Mouse (Mus musculus) bone marrow macrophage, adult 2 months (primary cell): ENCODE measurements around the gene Clec5a. TPM values are rescaled to one million over a fixed set of nuclear protein-coding genes. Genes with fewer than 3 reads are reported as not detected.
"Not testable (repeated sequence)": the region's sequence is repeated elsewhere in the genome, so short reads cannot be mapped to it uniquely, and the experiment has no call there.

Experiments used
- H3K27ac ChIP-seq: 2 replicates; pipeline ENCODE4 v1.5.1; 2012; ENCODE audit warnings: low read depth, low read length; ENCODE audit not compliant: insufficient read depth
- H3K4me1 ChIP-seq: 2 replicates; pipeline ENCODE4 v1.6.1; 2012; ENCODE audit warnings: low read length; ENCODE audit not compliant: control insufficient read depth, insufficient read depth
- H3K4me3 ChIP-seq: 2 replicates; pipeline ENCODE4 v1.5.1; 2012; ENCODE audit warnings: mild to moderate bottlenecking, low read length, moderate library complexity; ENCODE audit not compliant: insufficient read depth
- CTCF ChIP-seq: IDR thresholded peaks from 2 replicates; pipeline ENCODE4 v1.5.1; 2012; ENCODE audit warnings: low read depth, mild to moderate bottlenecking, low read length, moderate library complexity
- POLR2A ChIP-seq: IDR thresholded peaks from 2 replicates; pipeline ENCODE4 v1.6.1; 2012; ENCODE audit warnings: mild to moderate bottlenecking, low read depth, low read length, borderline replicate concordance
- polyA plus RNA-seq: library from polyadenylated mRNA; stranded (reverse); fragments of >200 nt; gene quantifications from 2 replicates; pipeline ENCODE4 v1.2.4, GENCODE M21; 2012; ENCODE audit not compliant: missing spikeins, insufficient read depth, insufficient read length

Gene Clec5a
- polyA plus RNA-seq = 49.9 and 57.2 TPM in 2 replicates

DNA sequence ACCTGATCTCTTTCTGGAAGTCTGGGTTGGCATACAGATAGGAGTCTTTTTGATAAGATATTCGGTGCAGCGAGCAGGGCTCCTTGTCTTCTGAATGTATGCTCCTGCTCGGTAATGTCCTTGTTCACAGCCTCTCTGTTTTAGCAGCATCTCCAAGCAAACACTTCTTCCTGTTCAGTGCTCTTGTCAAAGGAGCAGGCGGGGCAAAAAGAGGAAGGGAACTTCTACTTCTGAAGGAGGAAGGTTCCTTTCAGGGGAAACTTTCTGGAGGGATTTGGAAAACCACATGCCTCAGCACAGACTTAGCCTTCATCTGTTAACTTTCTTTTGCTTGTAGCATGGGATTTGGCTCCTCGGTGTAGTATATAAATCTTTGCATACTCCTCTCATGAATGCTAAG is at the start of gene Clec5a:
Gene Clec5a, minus strand, starts transcription at position 177 of the 400 bp plus-strand sequence.
- TF ChIP-seq POLR2A (no peak), CTCF (no peak)
- peak within 1 kb of the TSS; percentile 70 for H3K27ac ChIP-seq
- peak within 1 kb of the TSS; percentile 51 for H3K4me3 ChIP-seq
- peaks cover 20% of the 10 kb centered on the region for H3K4me1 ChIP-seq

DNA sequence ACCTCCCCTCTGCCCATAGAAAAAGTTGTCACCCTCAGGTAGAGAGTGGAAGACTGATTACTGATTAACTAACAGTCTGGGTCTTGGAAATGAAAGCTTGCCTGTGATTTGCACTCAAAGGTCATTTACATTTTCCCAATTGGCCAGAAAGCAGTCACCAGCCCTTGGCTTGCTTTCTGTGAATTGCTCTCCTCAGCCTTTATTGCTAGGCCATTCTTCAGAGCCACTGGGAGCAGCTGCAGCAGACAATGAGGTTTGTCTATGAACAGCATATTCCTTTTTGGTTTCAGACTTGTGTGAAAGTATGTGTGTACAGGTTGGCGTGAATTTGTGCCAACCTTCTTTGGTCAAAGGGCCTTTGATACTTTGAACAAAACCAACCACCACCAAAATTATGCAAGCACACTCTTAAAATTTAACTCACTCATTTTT is 49.0 kb upstream of the Clec5a start:
- no peaks in the 10 kb centered on the region for H3K4me1 ChIP-seq
- H3K4me3 ChIP-seq = no peak overlapping the region
- H3K27ac ChIP-seq = no peak overlapping the region
- TF ChIP-seq CTCF (no peak), POLR2A (no peak)

- peaks cover 10% of the 10 kb centered on the region for H3K4me1 ChIP-seq
- H3K27ac ChIP-seq = no peak within 1 kb of the TSS
- no peak within 1 kb of the TSS for H3K4me3 ChIP-seq
- no peak for TF ChIP-seq CTCF
- TF ChIP-seq POLR2A = no peak
These were observed 42.9 kb upstream of the Clec5a start, which contains the start of gene Mgam for GRCm38 (mm10) chr6:40628406-40629000. Gene Mgam (plus strand): TSS chr6:40628831.

DNA sequence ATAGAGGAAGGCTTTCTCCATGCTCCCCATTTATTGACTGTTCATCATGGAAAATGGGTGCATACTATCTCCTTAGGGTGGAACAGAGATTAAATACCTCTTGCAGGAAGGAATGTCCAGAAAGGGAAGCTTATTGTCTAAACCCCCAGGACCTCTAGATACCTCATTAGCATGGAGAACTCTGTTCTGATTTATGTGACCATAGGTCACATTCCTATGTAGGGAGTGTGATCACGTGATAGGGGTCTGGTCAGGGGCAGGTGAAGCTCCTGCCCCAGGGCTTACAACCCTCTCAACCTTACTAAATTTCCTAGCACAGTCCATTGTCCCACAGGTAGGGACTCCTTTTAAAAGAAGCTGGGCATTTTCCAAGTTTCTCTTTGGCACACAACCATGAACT is 40.5 kb upstream of the Clec5a start:
- H3K4me3 ChIP-seq = no peak overlapping the region
- TF ChIP-seq POLR2A = no peak
- TF ChIP-seq CTCF = no peak

DNA sequence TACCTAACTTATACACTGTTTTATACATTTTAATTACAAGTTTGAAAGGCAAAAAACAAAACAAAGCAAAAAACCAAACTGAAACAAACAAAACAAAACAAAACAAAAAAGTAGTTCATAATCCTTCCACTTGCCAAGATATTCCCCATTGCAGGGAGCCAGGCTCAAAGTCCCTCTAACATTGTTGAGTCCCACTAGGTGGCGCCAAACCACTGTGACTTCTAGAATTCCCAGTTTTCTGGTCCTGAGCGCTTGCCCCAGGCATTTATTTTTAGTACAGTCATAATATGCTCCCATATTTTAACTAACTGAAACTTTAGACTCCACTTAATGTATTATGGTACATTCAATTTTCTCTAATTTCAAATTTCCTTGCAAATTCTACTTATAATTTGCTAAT is 32.3 kb upstream of the Clec5a start:
- Histone ChIP-seq H3K27ac (no peak overlapping the region), H3K4me1 (peaks cover 3% of the 10 kb centered on the region; the same call in 1 of the 2 replicates), H3K4me3 (no peak overlapping the region)
- TF ChIP-seq CTCF (peak; percentile 74), POLR2A (no peak)

More for the DNA sequence above, 40.5 kb upstream of the Clec5a start:
- Histone ChIP-seq H3K27ac (no peak overlapping the region), H3K4me1 (peaks cover 10% of the 10 kb centered on the region)

DNA sequence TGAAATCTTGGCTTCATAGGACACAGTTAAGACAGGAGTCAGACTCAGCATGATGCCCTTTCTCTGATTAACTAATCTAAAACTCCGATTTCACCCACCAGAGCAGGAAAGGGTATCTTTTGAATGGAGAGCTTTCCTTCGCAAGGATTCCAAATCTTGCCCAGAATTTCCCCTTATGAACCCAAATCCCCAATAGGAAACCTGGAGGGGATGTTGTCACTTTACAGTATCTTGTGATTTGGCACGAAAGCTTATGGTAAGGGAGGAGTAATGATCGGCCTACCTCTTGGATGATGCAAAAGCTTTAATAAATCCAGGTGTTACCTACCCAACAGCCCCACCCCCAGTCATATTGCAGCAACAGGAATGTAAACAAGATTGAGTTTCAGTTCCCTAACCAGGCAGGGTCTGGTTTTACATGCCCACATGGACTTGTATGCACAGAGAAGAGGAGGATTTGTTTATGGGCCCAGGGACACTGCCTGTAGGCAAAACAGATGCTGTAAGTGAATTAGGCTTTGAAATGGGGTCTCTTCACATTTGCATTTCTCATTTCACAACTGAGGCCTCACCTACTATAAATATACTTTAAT is 27.7 kb upstream of the Clec5a start, which contains the start of gene Tas2r138:
Gene Tas2r138, minus strand, starts transcription at position 51 of the 593 bp plus-strand sequence.
- no peak for TF ChIP-seq CTCF
- TF ChIP-seq POLR2A = no peak

DNA sequence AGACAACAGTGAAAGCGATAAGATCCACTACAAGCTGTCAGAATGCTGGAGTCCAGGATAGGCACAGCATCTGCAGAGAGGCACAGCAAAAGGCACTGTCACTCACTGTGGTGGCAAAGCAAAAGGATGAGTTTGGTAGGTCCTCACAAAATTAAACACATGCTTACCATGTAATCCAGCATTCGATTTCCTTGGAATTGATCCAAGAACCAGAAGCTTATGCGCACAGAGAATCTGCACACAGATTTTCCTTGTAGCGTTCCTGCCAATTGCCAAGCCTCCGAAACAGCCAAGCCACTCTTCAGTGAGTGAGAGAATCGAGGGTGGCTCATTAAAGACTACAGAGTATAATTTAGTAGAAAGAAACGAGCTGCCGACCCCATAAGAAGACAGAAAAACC is 24.6 kb upstream of the Clec5a start:
- Histone ChIP-seq H3K4me1 (peaks cover 9% of the 10 kb centered on the region), H3K27ac (no peak overlapping the region), H3K4me3 (no peak overlapping the region)
- TF ChIP-seq CTCF (no peak), POLR2A (no peak)

More for the DNA sequence above, 27.7 kb upstream of the Clec5a start, which contains the start of gene Tas2r138:
- Histone ChIP-seq H3K4me3 (no peak within 1 kb of the TSS), H3K4me1 (peaks cover 5% of the 10 kb centered on the region), H3K27ac (no peak within 1 kb of the TSS)

GRCm38 (mm10) chr6:40607431-40607830 is 21.8 kb upstream of the Clec5a start:
- Histone ChIP-seq H3K27ac (no peak overlapping the region), H3K4me3 (no peak overlapping the region), H3K4me1 (peaks cover 7% of the 10 kb centered on the region)
- TF ChIP-seq POLR2A (no peak), CTCF (no peak)

DNA sequence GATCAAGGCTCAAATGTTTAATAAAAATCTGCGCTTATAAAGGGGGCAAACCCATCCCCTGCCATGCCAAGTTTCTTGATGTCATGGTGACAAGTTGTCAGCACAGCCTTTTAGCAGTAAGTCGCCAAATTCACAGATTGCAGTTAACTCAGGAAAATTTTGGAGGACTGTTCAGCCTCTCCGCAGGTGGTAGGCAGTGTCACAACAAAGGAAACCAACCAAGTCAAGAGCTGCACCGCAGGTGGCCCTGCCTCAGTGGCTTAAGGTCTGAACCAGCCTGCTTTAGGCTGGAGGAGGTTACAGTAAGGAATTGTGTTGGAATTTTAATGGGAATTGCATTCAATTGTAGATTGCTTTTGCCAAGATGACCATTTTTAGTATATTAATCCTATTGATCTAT is 12.9 kb upstream of the Clec5a start:
- not testable (repeated sequence) for H3K4me1 ChIP-seq, H3K27ac ChIP-seq, H3K4me3 ChIP-seq

GRCm38 (mm10) chr6:40594804-40595550 is 9.4 kb upstream of the Clec5a start:
- H3K27ac ChIP-seq = peak overlapping the region; percentile 34
- H3K4me1 ChIP-seq = peaks cover 8% of the 10 kb centered on the region
- TF ChIP-seq CTCF = no peak
- TF ChIP-seq POLR2A = no peak

More at GRCm38 (mm10) chr6:40594804-40595550, 9.4 kb upstream of the Clec5a start:
- H3K4me3 ChIP-seq = no peak overlapping the region
